Mouse (Mus musculus) adrenal gland, postnatal 36 days (tissue): ENCODE data around the gene Gm21663. TPM values are rescaled to one million over a fixed set of nuclear protein-coding genes. Genes with fewer than 3 reads are reported as not detected.
"Not testable (repeated sequence)": the region's sequence is repeated elsewhere in the genome, so short reads cannot be mapped to it uniquely, and the experiment has no call there.

ENCODE experiments used
- DNase-seq, 2 experiments: peaks; one replicate each; pipeline ENCODE4 v3.0.0; 2021; ENCODE audit warnings: mixed read lengths in 1 of 2
- long read RNA-seq, 2 experiments: library from polyadenylated mRNA; stranded (forward); transcript quantifications; one replicate each; pipeline ENCODE4 v2.0.0; 2021; ENCODE audit warnings: borderline sequencing depth in 2 of 2
- total RNA-seq, 2 experiments: library from RNA; stranded (reverse); gene quantifications; 2 replicates each; pipeline ENCODE4 v1.2.3; 2021

The Gm21663 gene
- not detected for total RNA-seq
- long read RNA-seq, experiment 1 = 0 reads
- long read RNA-seq, experiment 2 = 0 reads

GRCm38 (mm10) chr5:25942281-25942680 lies at the start of gene Gm21663:
Gene Gm21663, minus strand, starts transcription at chr5:25942381.
- not testable (repeated sequence) for DNase-seq

GRCm38 (mm10) chr5:25988550-25988949 lies 46.4 kb upstream of the Gm21663 start, which contains the start of gene Gm21698:
Gene Gm21698, minus strand, starts transcription at chr5:25988650.
- not testable (repeated sequence) for DNase-seq

GRCm38 (mm10) chr5:25972563-25972962 lies 30.4 kb upstream of the Gm21663 start, which contains the start of gene Gm21680:
Gene Gm21680, minus strand, starts transcription at chr5:25972663.
- DNase-seq = not testable (repeated sequence)

GRCm38 (mm10) chr5:25957050-25957449 lies 14.9 kb upstream of the Gm21663 start:
- DNase-seq = not testable (repeated sequence)

- peak; percentile 28 to 36 for DNase-seq
Observed at GRCm38 (mm10) chr5:25956611-25957010, 14.4 kb upstream of the Gm21663 start.

- not testable (repeated sequence) for DNase-seq
Observed at GRCm38 (mm10) chr5:25954317-25954716, 12.1 kb upstream of the Gm21663 start, which contains the start of gene Gm21671. Gene Gm21671, minus strand, starts transcription at chr5:25954417.

- DNase-seq = not testable (repeated sequence)
Observed at GRCm38 (mm10) chr5:25945391-25945790, 3.2 kb upstream of the Gm21663 start.

GRCm38 (mm10) chr5:25891321-25891720 lies 50.9 kb downstream of the Gm21663 start:
- peak; percentile 84 to 87 for DNase-seq

- no peak for DNase-seq
Observed at GRCm38 (mm10) chr5:25889746-25890382, 52.3 kb downstream of the Gm21663 start.

- DNase-seq = no peak
Observed at GRCm38 (mm10) chr5:25886708-25887107, 55.5 kb downstream of the Gm21663 start.

Other genes starting within 250 kb of the Gm21663 start
- gene Xrcc2, start 236.6 kb downstream of the Gm21663 start, total RNA-seq = 1 to 10 TPM; 3.4 to 5.0 TPM
- gene Actr3b, start 182.4 kb downstream of the Gm21663 start, total RNA-seq = 10 to 100 TPM in 1 of 2 experiments, 1 to 10 TPM in 1; 8.4 to 10.3 TPM
- under 1 TPM in 1 of 2 experiments, not detected in 1; 0.13 TPM for gene Gm21671, start 12.0 kb upstream of the Gm21663 start, total RNA-seq
- not detected for gene Gm21680, start 30.3 kb upstream of the Gm21663 start, total RNA-seq
- gene Gm21698, start 46.3 kb upstream of the Gm21663 start, total RNA-seq = not detected
- not detected for gene Gm1979, start 62.4 kb upstream of the Gm21663 start, total RNA-seq
- not detected for gene Gm5862, start 80.5 kb upstream of the Gm21663 start, total RNA-seq
- gene Speer4a, start 97.2 kb upstream of the Gm21663 start, total RNA-seq = not detected
- gene Gm7347, start 116.2 kb upstream of the Gm21663 start, total RNA-seq = not detected
- not detected for gene Gm10471, start 146.9 kb upstream of the Gm21663 start, total RNA-seq
- not detected for gene 5031410I06Rik, start 163.0 kb upstream of the Gm21663 start, total RNA-seq
- gene Gm10220, start 179.0 kb upstream of the Gm21663 start, total RNA-seq = not detected